Mouse (Mus musculus) spleen, embryonic (tissue): Measurements from ENCODE around the gene Dtl.
"Not testable (repeated sequence)": the region's sequence is repeated elsewhere in the genome, so short reads cannot be mapped to it uniquely, and the experiment has no call there.

ENCODE experiments used
- CTCF ChIA-PET: fragments of 350-600 bp; sonication (Branson Sonifier 250); formaldehyde crosslinking; loops from one replicate; lab custom pipeline; 2022; lab: Charles Lee

Dtl gene

DNA sequence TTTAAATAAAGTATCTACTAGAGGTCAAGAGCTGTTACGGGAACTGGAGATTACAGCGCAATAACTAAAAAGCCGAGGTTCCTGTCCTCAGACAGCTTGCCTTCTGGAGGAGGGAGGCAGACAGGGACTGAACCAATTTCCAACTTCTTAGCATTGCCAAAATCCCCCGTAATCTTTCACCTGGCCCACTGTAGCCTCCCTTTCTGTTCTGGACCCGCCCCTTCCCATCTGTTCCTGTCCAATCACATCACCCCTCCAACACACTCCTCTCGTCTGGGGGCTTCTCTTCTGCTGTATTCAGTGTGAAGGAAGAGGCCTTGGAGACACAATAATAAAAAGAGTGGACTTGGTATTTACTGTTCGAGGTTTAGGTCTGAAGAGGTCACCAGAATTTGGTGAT lies 55.1 kb downstream of the Dtl start:
- CTCF ChIA-PET = no interaction called here

DNA sequence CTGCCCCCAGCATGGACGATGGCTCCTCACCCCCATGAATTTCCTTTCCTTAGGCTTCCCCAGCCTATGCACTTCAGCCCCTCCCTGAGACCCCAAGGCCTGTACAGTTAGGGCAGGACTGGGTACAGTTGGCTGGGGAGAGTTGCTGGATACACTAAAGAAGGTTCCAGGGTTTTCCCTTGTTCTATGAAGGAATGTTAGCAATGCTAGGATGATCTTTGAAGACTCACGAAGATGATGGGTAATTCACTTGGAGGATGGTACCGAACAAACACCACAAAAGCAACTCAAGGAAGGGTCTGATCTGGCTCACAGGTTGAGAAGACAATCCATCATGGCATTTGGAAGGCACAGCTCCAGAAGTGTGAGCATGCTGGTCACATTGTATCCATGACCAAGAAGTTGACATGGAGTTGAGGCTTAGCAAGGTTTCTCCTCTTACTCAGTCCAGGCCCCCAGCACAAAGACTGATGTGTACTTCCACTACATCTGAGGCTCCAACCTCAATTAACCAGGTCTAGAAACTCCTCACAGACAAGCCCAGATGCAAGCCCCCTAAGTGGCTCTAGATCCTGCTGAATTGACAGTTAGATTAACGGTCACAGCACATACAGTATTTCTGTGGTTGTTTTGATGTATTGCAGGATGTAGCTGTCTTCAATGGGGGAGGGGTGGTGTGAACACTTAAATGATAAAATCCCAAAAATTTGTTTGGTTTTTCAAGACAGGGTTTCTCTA lies 55.8 kb downstream of the Dtl start:
- CTCF ChIA-PET = no interaction called here

DNA sequence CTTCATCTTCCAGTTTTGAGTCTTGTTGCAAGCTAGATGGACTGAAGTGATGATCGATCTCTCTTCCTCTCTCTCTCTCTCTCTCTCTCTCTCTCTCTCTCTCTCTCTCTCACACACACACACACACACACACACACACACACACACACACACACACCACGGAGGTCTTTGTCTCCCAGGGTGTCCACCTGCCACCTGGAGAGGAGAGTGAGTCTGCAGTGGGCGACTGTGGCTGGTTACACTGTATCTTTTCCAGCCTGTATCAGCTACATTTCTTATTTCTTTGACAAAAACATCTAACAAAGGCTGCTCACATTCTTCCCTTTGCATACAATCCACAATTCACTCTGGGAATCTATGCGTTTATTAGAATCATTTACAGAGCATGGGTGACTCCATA lies 56.4 kb downstream of the Dtl start:
- CTCF ChIA-PET = no interaction called here

DNA sequence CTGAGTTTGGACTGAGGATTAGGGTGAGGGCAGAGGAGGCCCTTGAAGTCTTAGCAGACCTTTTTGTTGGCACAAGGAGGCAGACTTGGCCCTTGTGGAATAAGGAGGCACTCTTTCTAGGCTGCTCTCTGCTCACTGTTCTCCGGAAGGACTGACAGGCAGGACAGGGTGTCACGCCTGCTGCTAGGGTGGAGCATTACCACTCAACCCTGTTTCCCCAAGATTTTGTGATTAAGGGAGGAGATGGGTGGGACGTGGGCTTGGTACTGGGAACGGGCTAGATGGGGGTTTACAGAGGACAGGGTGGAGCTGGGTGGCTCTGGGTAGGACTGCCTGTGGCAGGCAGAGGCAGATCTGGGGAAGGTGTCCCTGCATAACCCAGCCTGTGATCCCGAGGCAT lies 57.4 kb downstream of the Dtl start:
- CTCF ChIA-PET = no interaction called here

DNA sequence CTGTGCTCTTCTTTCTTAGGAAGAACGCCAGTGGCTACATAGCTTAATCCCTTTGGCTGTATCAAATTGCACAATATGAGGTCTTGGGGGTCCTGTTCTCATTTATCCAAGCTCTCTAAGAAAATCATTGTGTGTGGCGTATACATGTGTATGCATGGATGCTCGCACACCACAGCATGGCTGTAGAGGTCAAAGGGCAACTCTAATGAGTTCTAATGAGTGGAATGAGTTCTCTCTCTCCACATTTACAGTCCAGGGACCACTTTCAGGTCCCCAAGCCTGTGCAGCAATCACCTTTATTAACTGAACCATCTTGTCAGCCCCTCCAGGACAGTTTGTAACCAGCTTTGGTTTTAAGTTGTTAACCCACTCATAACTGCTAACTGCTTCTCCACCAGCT lies 58.3 kb downstream of the Dtl start:
- CTCF ChIA-PET = interaction anchor here (0.6 kb wide), 1 partner anchor 197 kb away, joined by 3 read pairs; no protein-coding TSS in a partner anchor

DNA sequence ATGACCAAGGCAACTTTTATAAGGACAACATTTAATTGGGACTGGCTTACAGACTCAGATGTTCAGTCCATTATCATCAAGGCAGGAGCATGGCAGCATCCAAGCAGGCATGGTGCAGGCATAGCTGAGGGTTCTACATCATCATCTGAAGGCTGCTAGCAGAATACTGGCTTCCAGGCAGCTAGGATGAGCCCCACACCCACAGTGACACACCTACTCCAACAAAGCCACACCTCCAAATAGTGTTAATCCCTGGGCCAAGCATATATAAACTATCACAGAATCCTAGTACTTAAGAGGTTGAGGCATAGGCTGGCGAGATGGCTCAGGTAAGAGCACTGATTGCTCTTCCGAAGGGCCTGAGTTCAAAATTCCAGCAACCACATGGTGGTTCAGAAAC lies 59.0 kb downstream of the Dtl start:
- CTCF ChIA-PET = not testable (repeated sequence)

DNA sequence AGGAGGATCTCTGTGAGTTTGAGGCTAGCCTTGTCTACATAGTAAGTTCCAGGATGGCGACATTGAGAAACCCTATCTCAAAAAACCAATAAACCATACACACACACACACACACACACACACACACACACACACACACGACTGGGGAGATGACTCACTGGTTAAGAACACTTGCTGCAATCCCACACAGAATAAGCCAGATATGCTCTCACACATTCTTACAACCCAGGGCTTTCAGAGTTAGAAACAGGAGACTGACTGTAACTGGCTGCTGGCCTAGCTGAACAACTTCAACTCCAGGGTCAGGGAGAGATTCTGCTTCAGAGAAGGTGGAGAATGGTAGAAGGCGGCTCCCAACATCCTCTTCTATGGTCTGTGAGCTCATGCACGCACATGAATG lies 62.1 kb downstream of the Dtl start:
- CTCF ChIA-PET = interaction anchor here (0.7 kb wide), 1 partner anchor 18 kb away, joined by 7 read pairs; no protein-coding TSS in a partner anchor

DNA sequence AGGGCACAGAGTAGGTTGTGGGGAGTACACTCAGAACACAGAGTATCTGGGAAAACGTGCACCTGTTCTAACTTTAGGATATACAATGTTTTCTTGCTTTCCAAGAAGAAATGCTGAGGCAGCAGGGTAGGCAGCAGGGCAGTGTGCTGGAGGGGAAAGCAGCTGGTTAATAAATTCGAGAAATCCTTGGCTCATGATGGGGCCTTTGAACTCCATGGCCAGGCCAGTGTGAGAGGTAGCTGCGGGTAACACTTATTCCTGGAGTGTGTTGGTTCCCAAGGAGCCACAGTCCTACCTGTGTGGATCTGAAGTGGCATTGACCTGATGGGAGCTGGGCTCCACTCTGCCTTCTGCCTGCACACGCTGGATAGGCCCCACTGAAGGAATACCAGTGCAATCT lies 63.0 kb downstream of the Dtl start:
- CTCF ChIA-PET = no interaction called here

DNA sequence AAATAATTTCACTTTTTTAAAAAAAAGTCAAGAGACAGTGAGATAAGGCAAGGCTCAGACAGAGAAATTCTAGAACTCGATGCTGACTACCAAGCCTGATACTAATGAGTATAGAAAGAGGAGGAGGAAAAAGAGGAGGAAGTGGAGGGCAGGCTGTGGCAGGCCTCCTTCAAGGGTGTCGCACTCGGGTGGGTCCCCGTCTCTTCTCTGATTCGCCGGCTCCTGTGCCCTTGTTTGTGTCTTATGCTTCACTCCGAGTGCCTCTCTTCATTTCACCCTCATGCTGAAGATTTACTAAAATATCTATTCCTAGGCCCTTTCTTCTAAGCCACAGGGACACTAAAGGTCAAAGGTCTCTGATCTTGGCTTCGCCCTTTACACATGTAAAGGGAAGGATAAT lies 63.8 kb downstream of the Dtl start:
- CTCF ChIA-PET = interaction anchor here (0.7 kb wide), 1 partner anchor 1186 kb away, joined by 4 read pairs; no protein-coding TSS in a partner anchor

DNA sequence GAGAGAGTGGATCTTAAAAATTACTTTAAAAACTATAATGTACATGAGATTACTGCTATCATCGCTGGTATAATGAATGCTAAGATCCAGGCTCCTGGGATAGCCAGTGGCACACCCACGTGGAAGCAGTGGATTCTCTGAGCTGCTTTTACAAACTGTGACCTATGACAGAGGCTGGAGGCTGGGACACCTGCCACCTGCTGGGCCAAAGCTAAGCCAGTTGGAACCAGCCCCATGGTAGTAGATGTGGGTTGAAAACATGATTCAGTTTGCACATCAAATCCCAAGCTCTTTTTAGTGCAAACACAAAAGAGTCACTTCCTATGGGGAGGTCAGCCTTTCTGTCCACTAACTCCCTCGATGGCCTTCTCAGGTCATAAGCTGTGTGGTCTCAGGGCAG lies 65.5 kb downstream of the Dtl start:
- CTCF ChIA-PET = interaction anchor here (1.3 kb wide), 1 partner anchor 66 kb away, joined by 4 read pairs; no protein-coding TSS in a partner anchor

DNA sequence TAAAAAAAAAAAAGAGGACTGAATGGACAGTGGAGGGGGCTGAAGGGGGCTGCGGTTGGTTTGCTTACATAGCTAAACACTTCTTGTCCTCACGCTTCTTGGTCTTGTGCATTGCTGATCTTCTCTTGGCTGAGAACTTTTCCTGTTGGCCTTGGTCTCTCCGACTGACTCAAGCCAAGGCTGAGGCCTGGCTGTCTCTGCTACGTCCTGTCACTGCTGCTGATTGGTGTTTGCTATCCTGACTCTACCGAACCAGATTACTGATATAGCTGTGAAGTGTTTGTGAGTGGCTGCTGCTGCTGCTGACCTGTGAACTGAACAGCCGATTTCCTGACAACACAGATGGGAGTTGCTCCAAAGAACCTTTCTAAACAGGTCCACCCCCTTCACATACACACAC lies 66.2 kb downstream of the Dtl start:
- CTCF ChIA-PET = no interaction called here

DNA sequence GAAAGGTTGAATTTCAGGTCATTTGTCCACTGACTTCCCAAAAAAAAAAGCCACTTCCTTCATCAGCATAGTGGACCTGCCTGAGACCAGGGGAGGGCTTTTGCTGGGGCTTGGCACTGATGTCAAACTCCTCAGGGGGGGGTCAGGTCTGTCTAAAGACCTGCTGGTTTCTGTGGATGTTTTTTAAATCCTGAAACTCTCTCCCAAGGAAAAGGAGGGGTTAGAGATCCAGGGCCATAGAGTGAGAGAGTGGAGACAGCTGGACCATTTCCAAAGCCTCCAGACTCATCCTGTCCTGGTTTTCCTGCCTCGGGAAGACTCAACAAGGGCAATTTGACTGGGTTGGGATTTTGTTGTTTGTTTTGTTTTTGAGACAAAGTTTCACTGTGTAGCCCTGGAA lies 68.6 kb downstream of the Dtl start:
- CTCF ChIA-PET = no interaction called here

DNA sequence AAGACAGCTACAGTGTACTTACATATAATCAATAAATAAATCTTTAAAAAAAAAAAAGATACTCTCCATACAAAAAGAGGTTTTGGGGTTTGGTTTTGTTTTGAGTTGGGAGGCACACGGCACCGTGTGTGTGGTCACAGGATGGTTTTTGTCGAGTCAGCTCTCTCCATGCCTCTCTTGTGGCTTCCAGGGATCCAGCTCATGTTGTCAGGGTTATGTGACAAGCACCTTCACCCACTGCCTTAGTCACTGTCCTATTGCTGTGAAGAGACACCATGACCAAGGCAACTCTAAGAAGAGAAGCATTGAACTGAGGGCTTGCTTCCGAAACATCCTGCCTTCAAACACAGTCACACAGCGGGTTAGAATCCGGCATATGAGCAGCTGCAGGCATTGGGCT lies 75.7 kb downstream of the Dtl start:
- CTCF ChIA-PET = no interaction called here

DNA sequence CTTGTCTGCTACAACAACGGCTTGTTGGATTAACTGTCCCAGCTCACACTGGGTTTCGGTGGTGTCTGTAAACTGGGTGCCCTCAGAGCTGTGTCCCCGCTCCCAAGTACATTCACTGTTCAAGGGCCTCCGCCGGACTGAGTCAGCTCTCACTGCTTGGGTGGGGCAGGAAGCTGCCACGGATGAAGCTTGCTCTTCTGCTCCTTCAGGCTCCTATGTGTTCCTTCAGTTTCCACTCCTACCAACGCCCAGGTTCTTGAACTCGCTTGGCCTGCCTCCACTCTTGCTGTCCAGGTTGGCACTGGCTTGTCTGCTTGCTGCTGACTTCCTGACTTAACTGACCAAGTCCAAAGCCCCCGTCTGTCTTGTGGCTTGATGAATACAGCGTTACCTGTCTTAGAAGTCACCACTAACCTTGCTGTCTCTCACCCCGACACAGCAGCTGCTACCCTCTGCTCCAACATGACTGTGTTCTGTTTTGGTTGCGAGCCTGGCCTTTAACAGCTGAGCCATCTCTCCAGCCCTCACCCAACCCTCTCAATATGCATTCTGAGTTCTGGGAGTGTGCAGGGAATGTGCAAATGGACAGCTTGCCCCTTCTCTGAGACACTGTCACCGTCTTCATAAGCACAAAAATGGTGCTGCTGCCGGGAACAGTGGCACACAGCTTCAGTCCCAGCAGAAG lies 76.9 kb downstream of the Dtl start:
- CTCF ChIA-PET = no interaction called here

DNA sequence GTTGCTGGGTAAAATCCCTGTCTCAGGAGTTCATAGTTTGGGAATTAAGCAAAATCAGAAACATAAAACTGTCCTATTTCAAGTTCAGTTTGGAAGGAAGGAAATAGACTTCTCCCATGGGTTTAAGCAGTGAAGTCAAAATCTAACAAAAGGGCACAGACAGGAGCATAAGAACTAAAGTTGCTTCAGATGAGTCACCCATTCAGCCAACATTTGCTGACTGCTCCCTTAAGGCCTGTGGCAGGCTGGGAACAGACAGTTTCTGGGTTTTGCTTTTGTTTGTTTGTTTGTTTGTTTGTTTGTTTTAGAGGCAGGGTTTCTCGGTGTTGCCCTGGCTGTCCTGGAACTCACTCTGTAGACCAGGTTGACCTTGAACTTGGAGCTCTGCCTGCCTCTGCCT lies 78.7 kb downstream of the Dtl start:
- CTCF ChIA-PET = no interaction called here

DNA sequence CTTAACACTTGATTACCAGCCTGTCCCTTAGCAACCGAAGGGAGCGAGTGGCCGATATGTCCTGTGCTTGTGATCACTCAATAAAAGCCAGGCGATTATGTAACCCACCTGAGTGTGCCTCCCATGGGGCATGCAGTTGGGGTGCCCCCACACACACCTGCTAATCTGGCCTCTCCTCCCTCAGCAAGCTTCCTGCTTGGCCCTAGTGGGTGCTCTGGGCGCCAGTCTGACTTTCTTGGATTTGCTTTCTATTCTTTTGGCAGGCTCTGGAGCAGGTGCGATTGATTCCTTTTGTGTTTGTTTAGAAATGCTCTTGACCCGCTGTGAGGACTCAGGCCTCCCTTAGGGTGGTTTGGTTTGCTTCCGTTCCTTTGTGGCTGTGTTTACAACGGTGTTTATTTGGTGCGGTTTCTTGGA lies 80.3 kb downstream of the Dtl start:
- CTCF ChIA-PET = interaction anchor here (0.6 kb wide), 1 partner anchor 18 kb away, joined by 7 read pairs; no protein-coding TSS in a partner anchor

DNA sequence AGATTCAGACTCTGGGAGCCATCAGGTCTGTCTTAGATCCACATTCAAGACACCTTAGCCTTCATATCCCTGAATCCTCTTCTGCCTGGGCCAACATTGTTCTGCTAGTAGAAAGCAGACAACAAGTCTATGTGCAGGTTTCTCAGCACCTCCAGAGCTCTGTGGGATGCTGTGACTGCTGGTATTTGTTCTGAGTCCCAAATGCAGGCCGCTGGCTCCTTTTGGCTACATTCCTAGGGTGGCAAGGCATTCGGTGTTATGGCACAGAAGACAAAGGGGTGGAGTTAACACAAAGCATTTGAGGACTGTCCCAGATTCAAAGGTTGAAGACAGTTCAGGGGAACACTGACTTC lies 81.1 kb downstream of the Dtl start:
- CTCF ChIA-PET = no interaction called here

DNA sequence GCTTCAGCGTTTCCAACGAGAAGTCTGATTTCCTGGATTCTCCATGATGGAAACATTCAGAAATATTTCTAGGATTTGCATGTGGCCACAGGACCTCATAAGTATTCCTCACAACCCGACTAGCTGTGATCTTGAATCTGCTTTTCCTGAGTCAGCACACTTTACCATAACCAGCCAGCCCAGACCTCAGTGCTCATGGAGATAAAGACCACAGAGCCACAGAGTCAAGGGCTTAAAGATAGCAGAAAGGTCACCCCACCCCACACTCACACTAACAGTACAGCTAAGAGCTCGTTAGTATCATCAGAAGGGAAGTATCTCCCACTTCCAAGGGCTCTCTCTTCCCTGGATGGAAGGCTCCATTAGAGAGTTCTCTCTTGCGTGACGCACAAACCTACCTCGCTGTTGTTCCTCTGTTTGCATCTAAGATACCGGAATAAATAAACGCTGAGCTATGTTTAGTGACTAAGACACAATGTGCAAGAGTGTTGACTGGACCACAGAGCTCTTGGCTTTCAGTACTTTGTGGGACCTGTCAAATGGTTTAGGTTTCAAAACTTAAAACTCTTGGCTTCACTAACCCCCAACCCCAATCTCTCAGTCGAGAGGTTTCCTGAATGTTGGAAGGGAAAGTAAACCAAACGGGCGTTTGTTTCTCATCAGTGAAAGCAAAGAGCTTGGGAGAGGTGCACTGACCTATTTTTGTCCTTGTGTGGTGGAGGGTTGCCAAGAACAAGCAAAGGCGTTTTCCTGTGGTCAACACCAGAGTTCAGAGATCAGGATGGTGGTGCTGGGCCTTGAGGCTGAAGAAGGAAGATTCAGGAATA lies 81.7 kb downstream of the Dtl start:
- CTCF ChIA-PET = no interaction called here

DNA sequence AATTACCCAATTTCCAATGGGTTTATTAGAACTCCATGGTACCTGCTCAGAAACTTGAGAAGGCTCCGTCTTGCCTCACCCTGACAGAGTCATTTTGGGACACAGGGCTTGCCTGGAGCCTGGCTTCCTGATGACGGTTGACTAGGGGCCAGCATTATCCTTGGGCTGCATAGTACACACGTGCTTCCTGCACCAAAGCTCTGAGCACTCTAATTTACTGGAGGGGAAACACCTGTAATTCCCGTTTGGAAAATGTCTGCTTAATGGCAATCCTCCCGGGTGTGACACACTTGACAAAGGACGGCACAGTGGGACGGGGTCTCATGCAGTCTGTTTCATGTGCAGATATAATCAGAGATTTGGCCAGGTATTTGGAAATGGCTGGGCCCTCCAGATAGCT lies 84.9 kb downstream of the Dtl start:
- CTCF ChIA-PET = no interaction called here
